Mouse (Mus musculus) heart, embryonic 16.5 days (tissue): ENCODE measurements at regions not wholly inside any gene's neighbourhood (a gene's known extent, or its start where the extent isn't known, plus 50 kb on each side); places are given as distances from the start of the nearest gene placed in this dataset.

Experiments
- ATAC-seq: fragments of 200-750 bp; cut with Nextera tagmentation; replicated peaks from 2 replicates; pipeline ENCODE4 v1.8.0; 2017; ENCODE audit warnings: moderate number of reproducible peaks; ENCODE audit not compliant: insufficient read depth, low FRiP score; ENCODE audit errors: extremely low read depth
- H3K27ac ChIP-seq: fragments of 300-500 bp; sonication (generic); 2 replicates; pipeline ENCODE4 v1.5.1; 2014; ENCODE audit warnings: mild to moderate bottlenecking, low read length, control low read depth, moderate library complexity
- H3K27me3 ChIP-seq: fragments of 300-500 bp; sonication (generic); 2 replicates; pipeline ENCODE4 v1.6.1; 2014; ENCODE audit warnings: low read length, mixed read lengths; ENCODE audit not compliant: control insufficient read depth, insufficient read depth
- H3K36me3 ChIP-seq: fragments of 300-500 bp; sonication (generic); 2 replicates; pipeline ENCODE4 v1.6.1; 2014; ENCODE audit not compliant: control insufficient read depth, insufficient read depth
- H3K4me1 ChIP-seq: fragments of 300-500 bp; sonication (generic); 2 replicates; pipeline ENCODE4 v1.6.1; 2014; ENCODE audit warnings: low read length, mixed read lengths; ENCODE audit not compliant: control insufficient read depth, insufficient read depth
- H3K4me2 ChIP-seq: fragments of 300-500 bp; sonication (generic); 2 replicates; pipeline ENCODE4 v1.6.1; 2014; ENCODE audit warnings: low read depth, mild to moderate bottlenecking, control low read depth, low read length
- H3K4me3 ChIP-seq: fragments of 300-500 bp; sonication (generic); 2 replicates; pipeline ENCODE4 v1.5.1; 2014; ENCODE audit warnings: mild to moderate bottlenecking, control low read depth, low read length
- H3K9ac ChIP-seq: fragments of 300-500 bp; sonication (generic); 2 replicates; pipeline ENCODE4 v1.6.1; 2014; ENCODE audit warnings: low read length, control low read depth
- H3K9me3 ChIP-seq: fragments of 300-500 bp; sonication (generic); replicated peaks from 2 replicates; pipeline ENCODE4 v1.6.1; 2016; ENCODE audit warnings: low read length; ENCODE audit not compliant: control insufficient read depth
- WGBS: fragments of 180-500 bp; shearing (Covaris S2); extraction: QIAGEN DNeasy Blood & Tissue Kit; methylation state at CpG from one replicate; pipeline ENCODE4 v1.1.7; 2014; 5-methylcytosine and 5-hydroxymethylcytosine counted together

GRCm38 (mm10) chr13:51325298-51325697, 83.1 kb upstream of the S1pr3 start:
- Histone ChIP-seq H3K4me2 (no peak overlapping the region), H3K4me3 (no peak overlapping the region), H3K36me3 (no peaks in the 10 kb centered on the region), H3K27ac (no peak overlapping the region), H3K9ac (no peak overlapping the region), H3K9me3 (no peaks in the 10 kb centered on the region), H3K27me3 (no peaks in the 10 kb centered on the region), H3K4me1 (peaks cover 12% of the 10 kb centered on the region)
- WGBS: 66% methylated on average over 5 of the region's 5 CpGs
- no peak for ATAC-seq

DNA sequence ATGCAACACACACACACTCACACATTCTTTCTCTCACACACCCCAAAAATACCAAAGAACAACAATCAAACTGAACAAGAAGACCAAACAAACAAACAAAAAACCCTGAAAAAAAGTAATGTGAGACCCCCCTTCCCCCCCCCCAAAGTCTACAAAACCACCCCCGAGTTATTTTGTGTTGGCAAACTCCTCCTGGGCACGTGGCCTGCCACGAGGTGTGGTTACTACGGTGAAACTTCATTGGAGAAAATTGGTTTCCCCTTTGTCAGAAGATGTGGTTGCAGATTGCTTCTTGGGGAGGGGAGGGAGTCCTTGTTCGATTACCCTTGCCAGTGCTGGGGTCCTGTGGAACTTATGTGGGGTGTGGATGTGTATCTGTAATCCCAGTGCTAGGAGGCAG, 82.3 kb upstream of the S1pr3 start:
- H3K9ac ChIP-seq: no peak overlapping the region
- H3K4me2 ChIP-seq: no peak overlapping the region
- peaks cover 12% of the 10 kb centered on the region for H3K4me1 ChIP-seq
- no peak for ATAC-seq
- no peak overlapping the region for H3K27ac ChIP-seq
- H3K4me3 ChIP-seq: no peak overlapping the region
- no peaks in the 10 kb centered on the region for H3K9me3 ChIP-seq
- H3K36me3 ChIP-seq: no peaks in the 10 kb centered on the region
- no peaks in the 10 kb centered on the region for H3K27me3 ChIP-seq
- 72% methylated on average over 5 of the region's 5 CpGs for WGBS

DNA sequence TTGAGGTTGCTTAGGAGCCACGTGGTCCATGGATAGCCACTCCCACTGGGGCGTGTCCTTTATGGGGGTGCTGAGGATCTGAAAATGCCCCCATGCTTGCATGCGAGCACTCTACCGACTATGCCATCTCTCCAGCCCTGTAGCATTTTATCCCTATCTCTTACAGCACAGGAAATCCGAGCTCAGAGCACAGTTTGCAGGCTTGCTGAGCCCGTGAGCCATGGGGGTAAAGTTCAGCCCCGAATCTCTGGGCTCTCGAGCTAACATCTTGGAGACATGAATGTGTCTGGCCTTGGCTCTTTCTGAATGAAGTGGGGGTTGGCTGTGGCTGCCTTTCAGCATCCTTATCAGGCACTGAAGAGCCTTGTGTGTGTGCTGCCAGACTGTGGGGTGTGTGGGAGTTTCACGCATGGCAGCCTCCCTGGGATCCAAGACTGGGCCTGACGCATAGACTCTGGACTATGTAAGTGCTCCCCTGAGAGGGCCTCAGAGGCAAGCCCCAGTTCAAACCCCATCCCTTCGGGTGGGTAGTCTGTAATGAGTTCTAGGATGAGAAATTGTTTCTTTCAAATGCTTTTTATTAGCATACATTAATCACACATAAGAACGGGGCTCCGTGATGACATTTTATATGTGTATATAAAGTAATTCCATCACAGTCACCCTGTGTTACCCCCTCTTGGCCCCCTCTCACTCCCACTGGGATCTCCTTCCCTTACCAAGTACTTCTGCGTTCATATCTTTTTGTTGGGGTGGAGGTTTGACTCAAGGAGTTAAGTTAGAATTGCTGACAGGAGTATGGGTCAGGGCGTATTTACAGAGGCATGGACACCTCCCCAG, 80.1 kb upstream of the S1pr3 start:
- Histone ChIP-seq H3K36me3 (no peaks in the 10 kb centered on the region), H3K27me3 (no peaks in the 10 kb centered on the region), H3K27ac (peak overlapping the region; percentile 20), H3K9ac (no peak overlapping the region), H3K9me3 (no peaks in the 10 kb centered on the region), H3K4me3 (no peak overlapping the region), H3K4me2 (peak overlapping the region; percentile 24; the same call in 1 of the 2 replicates), H3K4me1 (peaks cover 12% of the 10 kb centered on the region)
- peak; percentile 79 for ATAC-seq
- 32% methylated on average over 15 of the region's 15 CpGs for WGBS

DNA sequence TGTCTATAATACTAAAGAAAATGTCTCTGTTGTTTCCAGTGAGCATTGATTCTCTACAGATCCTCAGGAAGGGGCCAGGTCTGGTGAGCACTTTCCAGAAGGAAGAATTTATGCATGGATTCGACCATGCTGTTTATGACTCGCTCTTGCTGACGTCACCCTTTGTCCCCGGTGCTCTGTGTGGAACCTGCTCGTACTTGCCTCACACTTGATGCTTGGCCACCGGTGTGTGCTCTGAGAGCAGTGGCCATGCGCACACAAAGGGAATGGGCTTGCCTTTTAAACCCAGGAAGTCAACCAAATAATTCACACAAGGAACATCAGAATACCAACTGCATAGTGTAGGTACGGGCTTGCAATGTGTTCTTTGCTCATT, 79.5 kb upstream of the S1pr3 start:
- Histone ChIP-seq H3K36me3 (no peaks in the 10 kb centered on the region), H3K4me2 (no peak overlapping the region), H3K9me3 (no peaks in the 10 kb centered on the region), H3K4me1 (peaks cover 12% of the 10 kb centered on the region), H3K9ac (no peak overlapping the region), H3K4me3 (no peak overlapping the region), H3K27ac (no peak overlapping the region), H3K27me3 (no peaks in the 10 kb centered on the region)
- no peak for ATAC-seq
- WGBS: 55% methylated on average over 8 of the region's 8 CpGs

- H3K9ac ChIP-seq: no peak overlapping the region
- no peaks in the 10 kb centered on the region for H3K9me3 ChIP-seq
- H3K4me2 ChIP-seq: no peak overlapping the region
- no peak for ATAC-seq
- H3K27me3 ChIP-seq: no peaks in the 10 kb centered on the region
- peaks cover 12% of the 10 kb centered on the region for H3K4me1 ChIP-seq
- no peak overlapping the region for H3K4me3 ChIP-seq
- H3K36me3 ChIP-seq: no peaks in the 10 kb centered on the region
- H3K27ac ChIP-seq: no peak overlapping the region
These were observed 78.7 kb upstream of the S1pr3 start for GRCm38 (mm10) chr13:51329717-51330116.

GRCm38 (mm10) chr13:51332271-51332670, 76.2 kb upstream of the S1pr3 start:
- H3K4me1 ChIP-seq: peaks cover 12% of the 10 kb centered on the region
- H3K9me3 ChIP-seq: no peaks in the 10 kb centered on the region
- no peak overlapping the region for H3K27ac ChIP-seq
- 48% methylated on average over 7 of the region's 7 CpGs for WGBS
- no peak overlapping the region for H3K9ac ChIP-seq
- H3K27me3 ChIP-seq: no peaks in the 10 kb centered on the region
- no peak for ATAC-seq
- no peak overlapping the region for H3K4me3 ChIP-seq
- no peak overlapping the region for H3K4me2 ChIP-seq
- H3K36me3 ChIP-seq: no peaks in the 10 kb centered on the region

GRCm38 (mm10) chr13:51333481-51333880, 75.0 kb upstream of the S1pr3 start:
- 85% methylated on average over 5 of the region's 5 CpGs for WGBS
- Histone ChIP-seq H3K27ac (no peak overlapping the region), H3K4me3 (no peak overlapping the region), H3K36me3 (no peaks in the 10 kb centered on the region), H3K4me1 (peaks cover 5% of the 10 kb centered on the region), H3K27me3 (no peaks in the 10 kb centered on the region), H3K9me3 (no peaks in the 10 kb centered on the region), H3K4me2 (no peak overlapping the region), H3K9ac (no peak overlapping the region)
- no peak for ATAC-seq

GRCm38 (mm10) chr13:51336726-51337125, 71.7 kb upstream of the S1pr3 start:
- no peak overlapping the region for H3K9ac ChIP-seq
- no peak for ATAC-seq
- 66% methylated on average over 5 of the region's 5 CpGs for WGBS

DNA sequence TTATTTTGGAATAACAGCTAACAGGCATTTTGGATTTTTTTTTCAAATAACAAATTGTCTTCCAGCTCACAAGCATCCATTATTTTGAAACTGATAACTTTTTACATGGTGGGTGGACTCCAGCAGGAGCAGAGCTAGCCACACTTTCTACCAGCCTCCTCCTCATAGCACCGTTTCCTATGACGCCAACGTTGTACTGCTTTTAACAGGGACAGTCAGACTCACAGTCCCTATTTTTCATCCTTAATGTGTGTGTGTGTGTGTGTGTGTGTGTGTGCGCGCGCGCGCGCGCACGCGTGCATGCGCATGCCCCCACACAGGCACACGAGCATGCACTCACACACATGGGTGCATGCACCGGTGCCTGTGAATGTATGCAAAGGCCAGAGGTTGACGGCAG, 70.5 kb upstream of the S1pr3 start:
- ATAC-seq: no peak
- Histone ChIP-seq H3K4me3 (no peak overlapping the region), H3K4me2 (no peak overlapping the region), H3K9ac (no peak overlapping the region), H3K27ac (no peak overlapping the region), H3K27me3 (no peaks in the 10 kb centered on the region), H3K36me3 (no peaks in the 10 kb centered on the region), H3K4me1 (no peaks in the 10 kb centered on the region), H3K9me3 (peaks cover 3% of the 10 kb centered on the region)
- WGBS: 94% methylated on average over 16 of the region's 16 CpGs

More at GRCm38 (mm10) chr13:51336726-51337125, 71.7 kb upstream of the S1pr3 start:
- Histone ChIP-seq H3K4me1 (no peaks in the 10 kb centered on the region), H3K36me3 (no peaks in the 10 kb centered on the region), H3K9me3 (peaks cover 3% of the 10 kb centered on the region), H3K27me3 (no peaks in the 10 kb centered on the region), H3K4me2 (no peak overlapping the region), H3K27ac (no peak overlapping the region), H3K4me3 (no peak overlapping the region)
